Mouse (Mus musculus): ENCODE measurements around the gene Mrgprb4. TPM values are rescaled to one million over a fixed set of nuclear protein-coding genes. Genes with fewer than 3 reads are reported as not detected.

The Mrgprb4 gene
- total RNA-seq (2014; fragmentation: Nextera tagmentation) (not detected in 2 replicates), total RNA-seq (2017) (not detected in 2 replicates)

GRCm38 (mm10) chr7:48199188-48199587 is at the start of gene Mrgprb4:
Gene Mrgprb4 (minus strand): TSS chr7:48199288.
- no peak for ATAC-seq (replicated peaks; ENCODE audit: poor library complexity, severe bottlenecking)

GRCm38 (mm10) chr7:48226114-48226513 is 27.0 kb upstream of the Mrgprb4 start:
- no peak for ATAC-seq (replicated peaks; ENCODE audit: poor library complexity, severe bottlenecking)

- ATAC-seq (replicated peaks; ENCODE audit: poor library complexity, severe bottlenecking) = no peak
These were observed 26.0 kb upstream of the Mrgprb4 start for GRCm38 (mm10) chr7:48225065-48225464.

GRCm38 (mm10) chr7:48168919-48169318 is 30.2 kb downstream of the Mrgprb4 start, which contains the start of gene Mrgprb5:
Gene Mrgprb5 (minus strand): TSS chr7:48169019.
- ATAC-seq (replicated peaks; ENCODE audit: poor library complexity, severe bottlenecking) = no peak

GRCm38 (mm10) chr7:48167471-48167870 is 31.6 kb downstream of the Mrgprb4 start:
- no peak for ATAC-seq (replicated peaks; ENCODE audit: poor library complexity, severe bottlenecking)

Other genes starting within 250 kb of the Mrgprb4 start
- not detected in 2 replicates for gene Mrgpra4, start 217.2 kb downstream of the Mrgprb4 start, total RNA-seq (2014; fragmentation: Nextera tagmentation)
- not detected in 2 replicates for gene Mrgpra4, start 217.2 kb downstream of the Mrgprb4 start, total RNA-seq (2017)
- gene Mrgprx1, start 171.7 kb downstream of the Mrgprb4 start, total RNA-seq (2014; fragmentation: Nextera tagmentation) = not detected in 2 replicates
- gene Mrgprx1, start 171.7 kb downstream of the Mrgprb4 start, total RNA-seq (2017) = not detected in 2 replicates
- not detected in 2 replicates for gene Mrgprb5, start 30.3 kb downstream of the Mrgprb4 start, total RNA-seq (2014; fragmentation: Nextera tagmentation)
- not detected in 2 replicates for gene Mrgprb5, start 30.3 kb downstream of the Mrgprb4 start, total RNA-seq (2017)
- gene Mrgprb8, start 189.2 kb upstream of the Mrgprb4 start, total RNA-seq (2014; fragmentation: Nextera tagmentation) = not detected in 2 replicates
- not detected in 2 replicates for gene Mrgprb8, start 189.2 kb upstream of the Mrgprb4 start, total RNA-seq (2017)